Mouse (Mus musculus): ENCODE results near the gene Tep1.
"Not testable (repeated sequence)": the region's sequence is repeated elsewhere in the genome, so short reads cannot be mapped to it uniquely, and the experiment has no call there.

The Tep1 gene

GRCm38 (mm10) chr14:50869889-50870804 lies at the start of gene Tep1:
TSS of gene Tep1 (minus strand) at chr14:50870560.
- DNase-seq (ENCODE audit: low spot score) = peak; percentile 83

GRCm38 (mm10) chr14:50911356-50911755 lies 41.0 kb upstream of the Tep1 start:
- no peak for DNase-seq (ENCODE audit: low spot score)

- DNase-seq (ENCODE audit: low spot score) = no peak
Measured at GRCm38 (mm10) chr14:50908126-50908525, 37.8 kb upstream of the Tep1 start.

GRCm38 (mm10) chr14:50905327-50905726 lies 35.0 kb upstream of the Tep1 start:
- not testable (repeated sequence) for DNase-seq (ENCODE audit: low spot score)

- no peak for DNase-seq (ENCODE audit: low spot score)
Measured at GRCm38 (mm10) chr14:50904828-50905129, 34.4 kb upstream of the Tep1 start.

- DNase-seq (ENCODE audit: low spot score) = no peak
Measured at GRCm38 (mm10) chr14:50903973-50904827, 33.8 kb upstream of the Tep1 start.

GRCm38 (mm10) chr14:50897992-50898391 lies 27.6 kb upstream of the Tep1 start:
- DNase-seq (ENCODE audit: low spot score) = not testable (repeated sequence)

GRCm38 (mm10) chr14:50897374-50897765 lies 27.0 kb upstream of the Tep1 start, which contains the start of gene Klhl33:
TSS of gene Klhl33 (minus strand) at chr14:50897507.
- DNase-seq (ENCODE audit: low spot score) = no peak

GRCm38 (mm10) chr14:50896747-50897373 lies 26.5 kb upstream of the Tep1 start:
- DNase-seq (ENCODE audit: low spot score) = no peak

GRCm38 (mm10) chr14:50895985-50896746 lies 25.8 kb upstream of the Tep1 start:
- DNase-seq (ENCODE audit: low spot score) = peak; percentile 21

GRCm38 (mm10) chr14:50895407-50895806 lies 25.0 kb upstream of the Tep1 start:
- no peak for DNase-seq (ENCODE audit: low spot score)

GRCm38 (mm10) chr14:50892541-50893459 lies 22.4 kb upstream of the Tep1 start:
- no peak for DNase-seq (ENCODE audit: low spot score)

- no peak for DNase-seq (ENCODE audit: low spot score)
Measured at GRCm38 (mm10) chr14:50892091-50892490, 21.7 kb upstream of the Tep1 start.

- no peak for DNase-seq (ENCODE audit: low spot score)
Measured at GRCm38 (mm10) chr14:50891621-50892020, 21.3 kb upstream of the Tep1 start.

GRCm38 (mm10) chr14:50876236-50876950 lies 6.0 kb upstream of the Tep1 start:
- no peak for DNase-seq (ENCODE audit: low spot score)

- DNase-seq (ENCODE audit: low spot score) = no peak
Measured at GRCm38 (mm10) chr14:50875591-50876230, 5.4 kb upstream of the Tep1 start.

- no peak for DNase-seq (ENCODE audit: low spot score)
Measured at GRCm38 (mm10) chr14:50875175-50875574, 4.8 kb upstream of the Tep1 start.

- DNase-seq (ENCODE audit: low spot score) = no peak
Measured at GRCm38 (mm10) chr14:50871284-50871683, 924 bp upstream of the Tep1 start.

- DNase-seq (ENCODE audit: low spot score) = no peak
Measured at GRCm38 (mm10) chr14:50870805-50871143, 414 bp upstream of the Tep1 start.

GRCm38 (mm10) chr14:50868656-50869055 lies 1.7 kb downstream of the Tep1 start:
- DNase-seq (ENCODE audit: low spot score) = no peak

Measured in testis, postnatal 14 days (tissue).